Mouse (Mus musculus) 3T3-L1 (cell line): ENCODE data around the gene Cd8a.
"Not testable (repeated sequence)": the region's sequence is repeated elsewhere in the genome, so short reads cannot be mapped to it uniquely, and the experiment has no call there.

Experiments
- DNase-seq: peaks from one replicate; pipeline ENCODE4 v3.0.0-alpha.2; 2015; ENCODE audit warnings: low read depth, low spot score

Gene Cd8a

GRCm38 (mm10) chr6:71373249-71373775 lies at the start of gene Cd8a:
Cd8a (plus strand) TSS chr6:71373427.
- DNase-seq = no peak

- DNase-seq = no peak
These were observed 48.4 kb upstream of the Cd8a start for GRCm38 (mm10) chr6:71324816-71325215.

- DNase-seq = no peak
These were observed 43.3 kb upstream of the Cd8a start for GRCm38 (mm10) chr6:71329881-71330280.

- DNase-seq = no peak
These were observed 42.7 kb upstream of the Cd8a start for GRCm38 (mm10) chr6:71330486-71330885.

GRCm38 (mm10) chr6:71331491-71331890 lies 41.7 kb upstream of the Cd8a start:
- not testable (repeated sequence) for DNase-seq

GRCm38 (mm10) chr6:71332236-71332965 lies 40.8 kb upstream of the Cd8a start:
- DNase-seq = no peak

- no peak for DNase-seq
These were observed 40.2 kb upstream of the Cd8a start for GRCm38 (mm10) chr6:71333031-71333430.

- no peak for DNase-seq
These were observed 39.5 kb upstream of the Cd8a start for GRCm38 (mm10) chr6:71333578-71334273.

GRCm38 (mm10) chr6:71337666-71338065 lies 35.6 kb upstream of the Cd8a start:
- DNase-seq = no peak

GRCm38 (mm10) chr6:71338941-71339340 lies 34.3 kb upstream of the Cd8a start:
- DNase-seq = no peak

GRCm38 (mm10) chr6:71339351-71339750 lies 33.9 kb upstream of the Cd8a start:
- DNase-seq = no peak

- DNase-seq = no peak
These were observed 32.0 kb upstream of the Cd8a start for GRCm38 (mm10) chr6:71341179-71341578.

- DNase-seq = no peak
These were observed 25.2 kb upstream of the Cd8a start for GRCm38 (mm10) chr6:71348006-71348405.

GRCm38 (mm10) chr6:71351201-71351600 lies 22.0 kb upstream of the Cd8a start:
- DNase-seq = no peak

GRCm38 (mm10) chr6:71352201-71352600 lies 21.0 kb upstream of the Cd8a start:
- no peak for DNase-seq

GRCm38 (mm10) chr6:71352866-71353427 lies 20.3 kb upstream of the Cd8a start:
- no peak for DNase-seq

- no peak for DNase-seq
These were observed 19.5 kb upstream of the Cd8a start for GRCm38 (mm10) chr6:71353722-71354121.

- DNase-seq = no peak
These were observed 15.7 kb upstream of the Cd8a start for GRCm38 (mm10) chr6:71357493-71357892.

- no peak for DNase-seq
These were observed 13.0 kb upstream of the Cd8a start for GRCm38 (mm10) chr6:71360221-71360620.

GRCm38 (mm10) chr6:71360751-71361150 lies 12.5 kb upstream of the Cd8a start:
- DNase-seq = no peak

- DNase-seq = no peak
These were observed 12.0 kb upstream of the Cd8a start for GRCm38 (mm10) chr6:71361156-71361670.

GRCm38 (mm10) chr6:71363995-71364394 lies 9.2 kb upstream of the Cd8a start:
- no peak for DNase-seq
